Mouse (Mus musculus): ENCODE measurements at regions not wholly inside any gene's neighbourhood (a gene's known extent, or its start where the extent isn't known, plus 50 kb on each side); places are given as distances from the start of the nearest gene placed in this dataset.

DNA sequence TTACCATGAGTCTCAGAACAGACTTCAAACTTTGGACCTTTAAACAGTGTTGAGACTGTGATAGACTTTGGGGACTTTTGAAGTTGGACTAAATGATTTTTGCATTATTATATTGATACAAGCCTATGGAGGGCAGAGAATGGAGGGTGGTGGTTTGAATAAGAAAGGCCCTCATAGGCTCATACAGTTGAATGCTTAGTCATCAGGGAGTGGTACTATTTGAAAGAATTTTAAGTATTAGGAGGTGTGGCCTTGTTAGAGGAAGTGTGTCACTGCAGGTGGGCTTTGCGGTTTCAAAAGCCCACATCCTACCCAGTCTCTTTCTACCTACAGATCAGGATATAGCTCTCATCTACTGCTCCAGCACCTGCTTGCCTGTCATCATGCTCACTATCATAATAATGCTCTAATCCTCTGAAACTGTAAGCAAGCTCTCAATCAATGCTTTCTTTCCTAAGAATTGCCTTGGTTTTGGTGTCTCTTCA lies 153.7 kb upstream of the Fstl4 start:
- WGBS, result 89% methylated on average over 1 of the region's 1 CpGs
- no peak for DNase-seq (ENCODE audit: low read depth, low spot score)

DNA sequence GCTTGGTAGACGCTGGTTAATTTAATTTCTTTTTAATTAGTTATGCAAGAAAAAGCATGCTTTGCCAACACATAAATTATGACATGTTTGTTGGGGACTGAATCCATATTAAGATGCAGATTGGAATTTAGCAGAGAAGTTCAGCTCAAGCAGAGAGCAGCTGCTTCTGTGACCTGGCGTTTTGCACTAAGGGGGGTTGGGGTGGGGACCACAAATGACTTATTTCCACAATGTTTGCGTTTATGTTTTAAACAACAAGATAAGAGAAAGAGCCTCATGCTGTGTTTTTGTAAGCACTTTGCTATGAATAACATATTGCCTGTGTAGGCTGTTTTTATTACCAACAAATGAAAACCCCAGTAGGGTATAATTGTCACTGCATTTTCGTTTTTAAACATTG lies 148.8 kb upstream of the Fstl4 start:
- WGBS, result 65% methylated on average over 4 of the region's 4 CpGs
- no peak for DNase-seq (ENCODE audit: low read depth, low spot score)

DNA sequence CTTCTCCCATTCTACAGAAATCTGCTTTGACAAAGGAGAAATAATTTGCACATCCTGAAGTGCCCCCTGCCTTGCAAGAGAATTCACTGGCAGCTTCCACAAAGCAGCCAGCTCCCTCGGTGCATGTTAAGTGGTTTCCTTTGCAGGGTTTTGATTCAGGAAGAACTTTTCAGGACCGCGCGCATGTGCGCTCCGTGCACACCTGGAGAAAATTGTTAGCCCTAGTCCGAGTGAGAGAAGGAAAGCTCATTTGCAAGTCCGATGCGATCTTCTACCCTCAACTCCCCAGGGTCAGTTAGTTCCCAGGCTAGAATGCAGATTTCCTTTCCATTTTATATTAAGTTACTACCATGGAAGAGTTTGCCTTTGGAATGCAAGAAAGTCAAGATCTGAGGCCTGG lies 145.8 kb upstream of the Fstl4 start:
- DNase-seq (ENCODE audit: low read depth, low spot score), result no peak
- 74% methylated on average over 9 of the region's 9 CpGs for WGBS

DNA sequence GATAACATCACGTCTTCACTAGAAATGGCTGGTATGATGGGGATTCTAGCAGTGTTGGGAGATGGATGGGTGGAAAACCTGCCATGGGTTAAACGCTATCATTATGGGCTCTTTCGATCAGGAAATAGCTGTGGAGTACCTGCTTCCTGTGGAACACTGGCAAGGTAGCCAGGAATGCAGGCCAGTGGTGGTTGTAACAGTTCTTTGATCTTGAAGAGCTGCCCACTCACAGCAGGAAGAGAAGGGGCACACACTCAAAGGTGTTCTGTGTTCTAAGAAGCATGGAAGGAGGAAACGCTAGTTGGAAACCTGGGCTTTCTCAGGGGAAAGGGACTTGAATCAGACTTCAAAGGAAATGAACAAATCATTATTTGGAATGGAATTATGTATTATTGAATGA lies 141.6 kb upstream of the Fstl4 start:
- 59% methylated on average over 4 of the region's 4 CpGs for WGBS
- no peak for DNase-seq (ENCODE audit: low read depth, low spot score)

DNA sequence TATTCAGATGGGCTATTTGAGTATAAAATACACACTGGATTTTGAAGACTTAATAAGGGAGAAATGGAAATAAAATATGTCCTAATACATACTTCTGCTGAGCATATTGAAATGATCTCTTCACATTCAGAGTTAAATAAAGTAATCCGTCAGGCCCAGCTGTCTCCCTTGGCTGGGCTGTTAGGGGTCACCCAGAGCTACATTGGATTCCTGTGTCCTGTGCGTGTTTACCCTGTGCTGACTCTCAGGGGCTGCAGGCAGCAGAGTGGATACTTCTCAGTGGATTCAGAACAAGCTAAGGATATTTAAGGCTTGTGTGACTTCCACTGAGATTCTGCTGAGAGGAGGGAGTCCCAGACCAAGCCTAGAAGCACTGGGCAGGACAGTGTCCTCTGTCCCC lies 135.6 kb upstream of the Fstl4 start:
- DNase-seq (ENCODE audit: low read depth, low spot score), result no peak
- WGBS, result 64% methylated on average over 2 of the region's 2 CpGs

DNA sequence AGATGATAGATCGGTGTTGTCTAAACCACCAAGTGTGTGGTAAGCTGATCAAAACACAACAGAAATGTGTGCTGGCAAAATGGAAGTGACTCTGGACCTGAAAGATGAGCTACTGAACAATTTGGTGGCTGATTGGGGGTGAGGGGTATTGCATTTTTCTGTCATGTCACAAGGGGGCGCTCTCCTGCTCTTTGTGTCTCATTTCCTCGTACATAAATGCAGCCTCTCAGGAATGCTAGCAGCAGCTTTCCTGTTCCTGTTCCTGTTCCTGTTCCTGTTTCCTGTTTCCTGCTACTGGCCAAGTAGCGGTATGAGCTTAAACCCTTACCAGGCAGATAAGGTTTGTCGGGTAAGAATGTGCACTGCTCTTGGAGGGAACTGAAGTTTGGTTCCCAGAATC lies 134.7 kb upstream of the Fstl4 start:
- DNase-seq (ENCODE audit: low read depth, low spot score), result no peak
- WGBS, result 56% methylated on average over 5 of the region's 5 CpGs

DNA sequence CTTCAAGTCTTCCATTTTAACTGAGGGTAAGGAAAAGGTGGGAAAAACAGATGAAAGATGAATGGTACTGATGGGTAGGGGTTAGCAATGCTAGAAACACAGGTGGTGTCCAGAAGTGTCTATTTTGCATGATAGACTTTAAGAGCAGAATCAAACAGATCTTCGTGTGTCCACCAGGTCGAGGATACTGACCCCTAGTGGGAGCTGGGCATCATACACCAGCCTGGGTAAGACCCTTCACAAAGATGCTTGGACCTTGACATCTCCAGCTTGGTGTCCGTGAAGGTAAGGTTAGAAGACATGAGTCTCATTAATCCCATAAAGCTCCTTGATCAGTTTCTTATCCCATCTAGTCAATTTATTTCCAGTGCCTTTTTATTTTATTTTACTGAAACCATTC lies 132.9 kb upstream of the Fstl4 start:
- no peak for DNase-seq (ENCODE audit: low read depth, low spot score)
- 46% methylated on average over 3 of the region's 3 CpGs for WGBS

DNA sequence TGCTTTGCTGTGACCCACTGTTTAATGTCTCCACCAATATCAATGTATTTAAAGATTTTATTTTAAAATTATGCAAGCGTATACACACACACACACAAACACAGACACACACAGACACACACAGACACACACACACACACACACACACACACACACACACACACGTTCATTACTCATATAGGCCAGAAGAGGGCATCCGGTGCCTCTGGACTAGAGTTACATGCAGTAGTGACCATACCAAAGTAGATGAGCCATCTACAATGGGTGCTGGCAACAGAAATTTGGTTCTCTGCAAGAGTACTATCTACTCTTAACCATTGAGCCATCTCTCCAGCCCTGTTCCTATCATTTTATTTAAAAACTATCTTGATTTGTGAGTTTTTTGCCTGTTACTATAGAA lies 130.2 kb upstream of the Fstl4 start:
- WGBS, result 71% methylated on average over 3 of the region's 3 CpGs

DNA sequence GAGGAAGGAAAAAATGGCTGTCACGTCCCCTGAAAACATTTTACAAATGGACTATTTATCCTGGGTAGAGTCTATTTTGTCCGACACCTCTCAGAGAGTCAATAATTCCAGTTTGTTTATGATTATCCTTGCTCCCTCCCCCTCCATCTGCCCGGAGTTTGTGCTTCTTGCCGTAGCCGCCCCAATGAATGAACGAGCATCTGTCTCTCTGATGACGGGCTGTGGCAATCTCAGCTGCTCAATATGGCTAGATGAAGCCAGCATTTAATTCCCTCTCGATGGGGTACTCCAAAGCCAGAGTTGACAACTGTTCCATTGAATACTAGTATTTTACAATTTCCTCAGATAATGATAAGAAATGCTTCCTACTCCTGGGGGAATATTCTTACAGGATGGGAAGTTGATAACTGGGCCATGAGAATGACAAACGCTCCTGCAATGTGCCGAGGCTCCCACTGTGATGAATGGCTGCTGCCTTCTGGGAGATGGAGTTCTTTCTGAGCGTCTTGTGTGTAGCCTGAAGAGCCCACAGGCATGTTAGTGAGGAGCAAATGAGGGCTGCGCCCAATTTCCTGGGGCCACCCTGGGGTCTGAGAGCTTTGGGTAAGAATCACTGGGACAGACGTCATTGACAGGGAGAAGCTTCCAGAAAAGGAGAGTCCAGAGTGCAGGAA lies 128.6 kb upstream of the Fstl4 start:
- no peak for DNase-seq (ENCODE audit: low read depth, low spot score)
- WGBS, result 65% methylated on average over 13 of the region's 13 CpGs

More for the DNA sequence above, 130.2 kb upstream of the Fstl4 start:
- no peak for DNase-seq (ENCODE audit: low read depth, low spot score)

DNA sequence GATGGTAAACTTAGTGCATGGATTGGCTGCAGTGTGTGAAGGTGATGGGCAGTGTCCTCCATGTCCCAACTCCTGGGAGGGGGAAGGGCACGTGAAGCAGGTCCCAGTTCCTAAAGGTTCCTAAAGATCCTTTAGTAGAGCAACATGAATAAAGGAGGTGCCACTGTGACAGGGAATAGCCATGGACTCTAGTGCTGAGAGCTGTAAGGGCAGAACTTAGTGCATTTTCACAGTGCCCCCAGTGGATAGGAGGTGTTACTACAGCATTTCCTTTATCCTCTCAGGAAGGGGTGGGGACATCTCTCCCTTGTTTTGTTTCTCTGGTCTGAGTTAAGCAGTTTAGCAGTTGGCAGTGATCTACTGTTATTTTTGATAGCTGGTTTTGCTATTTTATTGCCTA lies 125.5 kb upstream of the Fstl4 start:
- DNase-seq (ENCODE audit: low read depth, low spot score), result no peak
- 94% methylated on average over 1 of the region's 1 CpGs for WGBS

DNA sequence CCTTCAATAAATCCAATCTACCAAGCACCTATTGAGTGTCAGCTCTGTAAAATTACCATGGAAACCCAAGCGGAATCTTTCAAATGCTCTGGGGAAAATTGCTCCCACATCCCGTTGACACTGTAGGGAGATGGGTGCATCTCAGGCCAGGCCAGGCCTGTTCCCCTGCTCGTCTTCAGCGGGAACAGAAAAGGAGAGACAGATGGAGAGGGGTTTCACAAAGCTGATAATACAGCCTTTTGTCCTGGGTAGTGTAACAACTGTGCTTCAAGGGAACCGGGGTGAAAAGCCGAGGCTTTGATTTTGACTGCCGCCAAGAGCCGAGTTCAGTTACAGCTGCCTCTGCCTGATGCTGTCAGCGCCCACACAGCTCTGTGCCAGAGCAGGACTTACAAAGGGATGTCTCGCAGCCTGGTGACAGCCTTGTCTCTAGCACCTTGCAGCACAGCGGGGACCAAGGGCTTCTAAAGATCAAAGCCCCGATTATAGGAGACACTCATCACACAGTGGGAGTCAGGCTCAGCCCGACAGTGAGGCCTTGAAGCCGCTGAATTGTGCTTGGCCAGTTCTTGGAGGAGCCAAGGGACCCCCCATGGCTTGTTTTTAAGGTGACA lies 122.6 kb upstream of the Fstl4 start:
- 65% methylated on average over 14 of the region's 14 CpGs for WGBS
- no peak for DNase-seq (ENCODE audit: low read depth, low spot score)

DNA sequence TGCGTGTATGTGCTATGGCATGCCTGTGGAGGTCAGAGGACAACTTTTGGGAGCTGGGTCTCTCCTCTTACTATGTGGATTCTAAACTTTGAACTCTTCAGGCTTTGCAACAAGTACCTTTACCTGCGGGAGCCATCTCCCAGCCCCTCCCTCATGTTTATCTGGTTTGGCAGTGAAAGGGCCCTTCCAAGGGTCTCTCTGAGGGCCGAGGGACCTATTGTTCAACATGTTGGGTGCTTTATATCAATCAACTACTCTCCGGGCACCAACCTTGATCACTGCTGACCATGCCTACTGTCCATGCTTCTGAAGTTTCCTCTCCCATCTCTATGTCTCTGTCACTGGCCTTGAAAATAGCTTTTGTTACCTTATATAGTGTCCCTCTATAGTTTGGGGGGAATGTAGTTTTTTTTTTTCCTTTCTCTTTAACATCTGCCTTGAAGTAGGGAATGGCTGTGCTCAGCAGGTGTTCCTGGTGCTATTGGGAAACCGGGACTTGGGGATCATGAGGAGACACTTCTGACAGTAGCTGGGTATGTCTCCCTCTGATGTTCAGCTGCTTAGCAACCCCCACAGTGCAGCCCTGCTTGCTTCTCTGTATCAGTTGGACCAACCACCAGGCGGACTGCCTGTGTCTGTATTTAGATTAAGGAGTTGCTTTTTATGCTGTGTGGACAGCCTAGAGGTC lies 120.2 kb upstream of the Fstl4 start:
- no peak for DNase-seq (ENCODE audit: low read depth, low spot score)
- 26% methylated on average over 6 of the region's 6 CpGs for WGBS

DNA sequence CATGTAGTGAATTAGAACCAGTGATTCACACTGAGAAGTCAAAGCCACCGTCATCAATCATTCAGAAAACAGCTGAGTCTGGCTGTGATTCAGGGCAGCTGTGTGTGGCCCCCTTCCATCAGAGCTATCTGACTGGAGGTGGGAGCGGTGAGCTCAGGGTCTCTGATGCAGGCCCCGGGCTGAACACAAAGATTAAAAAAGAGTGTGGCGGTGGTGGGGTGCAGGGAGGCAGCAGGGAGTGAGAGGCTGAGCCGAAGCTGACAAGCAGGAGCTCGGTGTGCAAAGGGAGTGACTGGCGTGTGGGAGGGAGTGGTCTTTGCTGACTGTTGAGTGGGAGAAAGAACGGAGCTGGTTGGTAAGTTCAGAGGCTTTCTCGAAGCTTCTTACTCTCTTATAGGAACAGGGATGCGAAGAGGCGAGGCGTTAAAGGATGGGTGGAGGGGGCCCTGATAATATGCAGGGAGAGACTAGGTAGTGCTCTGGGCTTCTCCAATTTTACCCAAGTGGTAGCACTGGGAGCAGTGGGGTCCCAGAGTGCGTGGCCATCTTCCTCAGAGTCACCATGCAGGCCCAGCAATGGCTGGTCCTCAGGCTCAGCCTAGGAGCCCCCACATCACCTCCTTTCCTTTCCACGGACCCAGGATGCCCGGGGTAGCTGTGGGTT lies 116.1 kb upstream of the Fstl4 start:
- 64% methylated on average over 15 of the region's 15 CpGs for WGBS
- DNase-seq (ENCODE audit: low read depth, low spot score), result no peak

DNA sequence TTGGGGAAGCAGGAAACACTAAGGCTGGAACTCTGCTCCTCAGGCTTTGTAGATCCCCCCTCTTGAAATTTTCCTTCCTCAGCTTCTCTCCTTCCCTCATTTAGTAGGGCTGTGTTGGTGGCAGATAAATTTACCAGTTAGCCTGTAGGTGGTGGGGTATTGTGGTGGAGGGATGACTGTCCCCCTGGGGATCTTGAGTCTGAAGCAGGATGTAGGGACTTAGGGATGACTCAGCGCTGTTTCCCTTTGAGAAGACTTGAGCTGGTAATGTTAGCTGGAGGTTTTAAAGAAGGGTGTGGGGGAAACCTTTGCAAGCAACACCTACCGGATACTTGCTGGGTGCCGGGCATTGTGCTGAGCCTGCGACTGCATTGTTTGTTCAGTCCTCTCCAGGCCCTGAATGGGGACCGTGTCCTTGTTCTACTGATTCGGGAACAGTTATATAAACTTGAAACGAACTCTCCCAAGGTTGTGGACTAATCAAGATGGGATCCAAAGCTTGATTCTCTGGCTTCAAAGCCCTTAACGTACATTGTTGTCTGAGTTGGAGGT lies 115.5 kb upstream of the Fstl4 start:
- WGBS, result 46% methylated on average over 8 of the region's 8 CpGs
- DNase-seq (ENCODE audit: low read depth, low spot score), result no peak

DNA sequence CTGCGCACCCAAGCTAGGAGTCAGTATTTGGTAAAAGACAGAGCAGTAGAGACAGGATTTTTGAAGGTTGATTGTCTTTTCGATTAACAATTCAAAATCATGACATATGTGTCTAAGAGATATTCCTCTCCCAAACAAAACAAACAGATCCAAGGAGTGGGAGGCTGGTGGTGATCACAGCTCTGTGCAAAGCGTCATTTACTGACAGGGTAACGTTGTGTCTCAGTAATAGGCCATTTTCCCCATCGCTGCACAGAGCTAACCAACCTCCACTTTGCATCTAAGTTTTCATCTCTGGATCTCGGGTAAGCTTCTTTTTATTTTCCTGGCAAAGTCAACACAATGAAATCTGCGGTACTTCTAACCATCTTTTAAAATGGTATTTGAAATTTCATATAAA lies 109.8 kb upstream of the Fstl4 start:
- DNase-seq (ENCODE audit: low read depth, low spot score), result no peak
- WGBS, result 78% methylated on average over 7 of the region's 7 CpGs

DNA sequence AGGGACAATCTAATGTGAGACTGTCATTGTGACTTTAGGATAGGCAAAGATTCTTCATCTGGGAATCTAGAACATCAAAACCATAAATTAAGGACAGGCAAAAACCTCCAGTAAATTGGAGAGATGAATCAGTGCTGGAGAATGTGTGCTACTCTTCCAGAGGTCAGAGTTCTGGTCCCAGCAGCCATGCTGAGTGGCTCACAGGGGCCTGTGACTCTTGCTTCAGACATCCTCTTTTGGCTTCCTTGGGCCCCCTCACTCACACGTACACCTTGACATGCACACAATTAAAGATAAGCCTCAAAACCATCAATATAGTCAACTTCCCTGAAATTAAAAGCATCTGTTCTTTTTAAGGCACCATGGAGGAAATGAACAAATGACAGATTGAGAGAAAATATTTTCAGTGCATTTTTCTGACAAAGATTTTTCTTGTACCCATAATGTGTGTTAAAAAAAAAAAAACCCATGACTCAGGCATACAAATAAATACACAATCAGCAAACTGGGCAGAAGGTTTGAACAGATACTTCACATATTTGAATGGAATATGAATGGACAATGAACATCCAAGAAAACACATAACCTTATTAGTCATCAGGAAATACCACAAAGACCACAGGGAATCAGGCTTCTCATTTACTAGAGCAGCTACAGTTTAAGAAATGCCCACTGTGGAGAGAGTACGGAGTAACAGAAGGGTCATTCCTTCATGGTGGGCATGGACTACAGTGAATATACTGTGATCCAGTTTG lies 108.5 kb upstream of the Fstl4 start:
- DNase-seq (ENCODE audit: low read depth, low spot score), result no peak
- WGBS, result 63% methylated on average over 2 of the region's 2 CpGs

DNA sequence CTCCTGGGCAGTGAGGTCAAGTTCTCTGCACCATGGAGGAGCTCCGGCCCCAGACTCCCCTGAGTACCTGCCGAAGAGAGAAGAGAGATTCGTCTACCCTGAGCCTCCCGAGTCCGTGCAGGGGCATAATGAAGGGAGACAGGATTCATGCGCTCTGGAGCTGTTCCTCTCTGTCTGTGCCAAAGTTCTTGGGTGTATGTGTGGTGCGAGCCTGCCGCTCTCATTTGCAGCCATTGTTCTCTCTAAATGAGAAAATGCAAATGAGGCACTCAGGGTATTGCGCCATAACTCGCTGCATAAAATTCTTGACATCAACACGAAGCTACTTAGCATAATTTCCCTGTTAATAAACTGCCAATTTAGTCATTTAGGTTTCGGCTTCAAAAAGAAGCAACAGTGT lies 103.2 kb upstream of the Fstl4 start:
- DNase-seq (ENCODE audit: low read depth, low spot score), result no peak
- WGBS, result 79% methylated on average over 12 of the region's 12 CpGs

DNA sequence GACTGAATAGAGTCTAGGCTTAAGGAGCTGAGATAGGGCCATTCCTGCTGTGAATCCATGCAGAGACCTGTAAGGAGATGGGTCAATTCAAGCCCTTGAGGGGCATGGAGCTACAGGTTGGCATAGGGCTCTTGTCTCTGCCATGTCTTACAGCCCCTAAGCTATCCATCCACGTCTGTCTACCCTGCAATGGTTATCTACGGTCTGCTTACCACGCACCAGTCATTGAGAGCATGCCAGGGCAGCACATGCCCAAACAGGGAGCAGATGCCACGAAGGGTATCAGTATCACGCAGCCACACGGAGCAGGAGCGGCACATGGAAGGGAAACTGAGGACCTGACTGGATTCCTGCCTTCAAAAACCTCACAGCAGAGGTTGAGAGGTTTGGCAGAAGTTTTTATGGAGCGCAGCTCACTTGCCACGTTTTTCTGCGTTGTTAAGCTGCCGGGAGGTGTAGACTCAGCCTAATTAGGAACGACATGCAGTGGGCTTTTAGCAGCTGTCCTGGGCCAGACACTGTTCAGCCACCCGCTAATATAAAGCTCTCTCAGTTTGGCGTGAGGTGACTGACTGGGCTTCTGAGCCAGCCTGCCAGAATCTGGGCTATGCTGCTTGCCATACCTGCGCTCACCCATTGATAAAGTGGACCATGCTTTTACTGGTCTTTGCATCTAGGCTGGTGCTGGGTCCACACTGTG lies 102.4 kb upstream of the Fstl4 start:
- 72% methylated on average over 15 of the region's 15 CpGs for WGBS
- DNase-seq (ENCODE audit: low read depth, low spot score), result no peak

DNA sequence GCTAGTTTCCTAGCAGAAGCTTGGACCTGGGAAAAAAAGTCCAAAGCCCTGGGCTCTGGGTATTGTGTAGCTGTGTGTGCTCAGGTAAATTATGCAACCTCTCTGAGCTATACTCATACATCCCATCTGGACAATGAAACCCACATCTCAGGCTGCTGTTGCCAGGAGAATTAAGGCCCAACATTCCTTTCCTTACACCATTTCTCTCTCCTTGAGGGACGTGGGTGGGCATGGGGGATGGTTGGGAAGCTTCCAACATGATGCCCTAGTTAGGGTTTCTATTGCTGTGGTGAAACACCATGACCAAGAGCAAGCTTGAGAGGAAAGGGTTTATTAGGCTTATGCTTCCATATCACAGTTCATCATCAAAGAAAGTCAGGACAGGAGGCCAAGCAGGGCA lies 99.1 kb upstream of the Fstl4 start:
- no peak for DNase-seq (ENCODE audit: low read depth, low spot score)
- 39% methylated on average over 1 of the region's 1 CpGs for WGBS

Measured in large intestine, adult 2 months (tissue).